Mouse (Mus musculus) stomach, embryonic 15.5 days (tissue): ENCODE measurements around the gene Ccdc103. TPM values are rescaled to one million over a fixed set of nuclear protein-coding genes. Genes with fewer than 3 reads are reported as not detected.

Experiments used
- ATAC-seq: fragments of 200-750 bp; cut with Nextera tagmentation; 2 replicates; pipeline ENCODE4 v1.8.0; 2017; ENCODE audit warnings: low read depth, moderate number of reproducible peaks, moderate TSS enrichment; ENCODE audit not compliant: insufficient read depth, low FRiP score
- H3K27ac ChIP-seq: fragments of 300-500 bp; sonication (generic); 2 replicates; pipeline ENCODE4 v1.5.1; 2015; ENCODE audit warnings: mild to moderate bottlenecking, inconsistent platforms
- H3K27me3 ChIP-seq: fragments of 300-500 bp; sonication (generic); replicated peaks from 2 replicates; pipeline ENCODE4 v1.6.1; 2015; ENCODE audit warnings: inconsistent platforms
- H3K36me3 ChIP-seq: fragments of 300-500 bp; sonication (generic); 2 replicates; pipeline ENCODE4 v1.6.1; 2015; ENCODE audit warnings: inconsistent platforms
- H3K4me1 ChIP-seq: fragments of 300-500 bp; sonication (generic); 2 replicates; pipeline ENCODE4 v1.6.1; 2015; ENCODE audit warnings: inconsistent platforms
- H3K4me2 ChIP-seq: fragments of 300-500 bp; sonication (generic); 2 replicates; pipeline ENCODE4 v1.6.1; 2015; ENCODE audit warnings: mild to moderate bottlenecking, inconsistent platforms
- H3K4me3 ChIP-seq: fragments of 300-500 bp; sonication (generic); replicated peaks from 2 replicates; pipeline ENCODE4 v1.5.1; 2015; ENCODE audit warnings: inconsistent platforms
- H3K9ac ChIP-seq: fragments of 300-500 bp; sonication (generic); 2 replicates; pipeline ENCODE4 v1.6.1; 2015; ENCODE audit warnings: inconsistent platforms
- H3K9me3 ChIP-seq: fragments of 300-500 bp; sonication (generic); 2 replicates; pipeline ENCODE4 v1.6.1; 2016; ENCODE audit warnings: inconsistent platforms
- WGBS: fragments of 180-500 bp; shearing (Covaris S2); methylation state at CpG from one replicate; pipeline ENCODE4 v1.1.7; 2015; 5-methylcytosine and 5-hydroxymethylcytosine counted together
- polyA plus RNA-seq: library from polyadenylated mRNA; unstranded; fragments of >200 nt; fragmentation: Nextera tagmentation; extraction: Ambion mirVana; gene quantifications from 2 replicates; pipeline ENCODE4 v1.2.1, GENCODE M21; 2015

Ccdc103 gene
- polyA plus RNA-seq, 1 experiment from 2014 or later = 1.1 TPM

DNA sequence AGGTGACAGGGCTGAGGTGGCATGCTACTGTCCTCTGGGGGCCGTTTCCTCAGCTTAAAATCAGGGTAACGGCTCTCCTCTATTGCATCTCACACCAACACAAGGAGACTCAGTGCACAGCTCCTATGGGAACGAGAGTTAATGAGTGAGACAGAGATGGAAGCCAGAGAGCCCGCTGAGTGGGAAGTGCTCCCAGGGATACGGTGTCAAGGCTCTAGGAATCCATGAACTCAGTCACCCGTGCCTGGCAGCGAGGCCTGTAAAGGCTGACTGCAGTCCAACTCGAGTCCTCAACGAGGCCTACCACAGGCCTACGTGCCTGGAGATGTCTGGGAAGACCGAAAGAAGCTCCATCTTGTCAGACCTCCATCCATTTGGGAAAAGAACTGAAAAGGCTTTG is 22.1 kb upstream of the Ccdc103 start:
- WGBS = 95% methylated on average over 11 of the region's 11 CpGs
- Histone ChIP-seq H3K9ac (no peak overlapping the region), H3K27me3 (no peaks in the 10 kb centered on the region), H3K4me1 (no peaks in the 10 kb centered on the region), H3K9me3 (no peaks in the 10 kb centered on the region), H3K4me3 (no peak overlapping the region), H3K4me2 (no peak overlapping the region), H3K36me3 (peaks cover 54% of the 10 kb centered on the region), H3K27ac (no peak overlapping the region)
- no peak for ATAC-seq

DNA sequence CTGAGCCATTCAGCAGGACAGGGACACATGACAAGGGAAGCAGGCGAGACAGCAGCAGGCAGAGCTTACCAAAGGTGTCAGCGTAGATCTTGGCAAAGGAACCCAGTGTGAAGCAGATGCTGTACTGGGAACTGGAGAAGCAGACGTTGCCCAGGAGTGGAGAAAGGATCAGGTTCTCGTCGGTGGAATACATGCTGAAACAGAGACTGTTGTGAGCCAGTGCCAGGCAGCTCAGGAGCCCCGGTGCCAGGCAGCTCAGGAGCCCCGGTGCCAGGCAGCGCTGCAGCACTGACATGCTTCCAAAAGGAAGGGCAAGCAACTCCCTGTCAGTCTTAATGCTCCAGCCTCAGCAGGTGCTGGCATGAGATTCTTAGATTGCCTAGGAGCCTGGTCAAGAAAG is 21.1 kb upstream of the Ccdc103 start:
- no peak overlapping the region for H3K27ac ChIP-seq
- no peak overlapping the region for H3K4me2 ChIP-seq
- WGBS = 92% methylated on average over 8 of the region's 8 CpGs
- no peaks in the 10 kb centered on the region for H3K4me1 ChIP-seq
- H3K4me3 ChIP-seq = no peak overlapping the region
- H3K9ac ChIP-seq = no peak overlapping the region
- no peak for ATAC-seq
- no peaks in the 10 kb centered on the region for H3K27me3 ChIP-seq
- H3K9me3 ChIP-seq = no peaks in the 10 kb centered on the region
- H3K36me3 ChIP-seq = peaks cover 48% of the 10 kb centered on the region

DNA sequence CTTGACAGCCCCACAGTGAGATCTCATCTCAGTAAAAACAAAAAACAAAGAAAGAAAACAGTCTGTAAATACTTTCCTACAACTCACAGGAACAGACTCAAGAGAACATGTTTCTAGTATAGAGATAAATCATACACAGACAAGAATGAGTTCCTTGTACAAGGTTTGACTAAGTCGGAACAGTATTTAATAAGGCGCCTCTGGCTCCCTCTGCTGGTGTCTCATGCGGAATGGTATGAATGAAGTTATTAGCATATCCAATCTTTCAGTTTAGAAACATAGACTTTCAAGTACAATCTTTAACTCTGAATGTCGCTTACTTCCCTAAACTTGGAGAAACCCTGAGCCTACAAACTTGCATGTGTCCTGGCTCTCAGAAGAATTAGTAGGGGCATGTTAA is 16.7 kb upstream of the Ccdc103 start:
- H3K9ac ChIP-seq = no peak overlapping the region
- no peaks in the 10 kb centered on the region for H3K4me1 ChIP-seq
- WGBS = 26% methylated on average over 4 of the region's 4 CpGs
- no peak overlapping the region for H3K4me3 ChIP-seq
- peaks cover 39% of the 10 kb centered on the region for H3K36me3 ChIP-seq
- H3K27me3 ChIP-seq = no peaks in the 10 kb centered on the region
- no peaks in the 10 kb centered on the region for H3K9me3 ChIP-seq
- no peak overlapping the region for H3K4me2 ChIP-seq
- no peak overlapping the region for H3K27ac ChIP-seq
- no peak for ATAC-seq

DNA sequence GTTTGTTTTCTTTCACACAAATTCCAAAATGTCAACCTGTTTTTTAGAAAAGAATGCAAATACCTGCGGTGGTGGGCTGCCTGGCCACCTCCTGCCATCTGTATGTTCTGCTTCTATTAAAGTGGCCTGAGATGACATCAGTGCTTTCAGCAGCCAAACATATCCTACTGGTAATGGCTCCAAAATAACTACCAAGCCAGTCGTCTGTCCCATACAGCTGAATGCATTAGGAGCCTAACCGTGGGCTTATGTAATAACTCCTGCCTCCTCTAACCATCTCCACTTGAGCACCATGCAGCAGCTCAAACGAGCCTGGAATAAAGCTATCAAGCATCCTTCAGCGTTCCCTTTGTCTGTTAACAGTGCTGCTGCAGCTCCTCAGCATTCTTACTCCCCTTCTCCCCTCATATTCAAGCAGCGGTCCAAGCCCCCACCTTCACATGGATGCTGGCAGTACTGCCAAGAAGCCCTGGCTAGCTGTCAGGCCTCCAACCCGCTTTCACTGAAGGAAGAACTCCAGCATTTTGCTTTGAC is 6.1 kb upstream of the Ccdc103 start:
- ATAC-seq = no peak
- Histone ChIP-seq H3K27ac (no peak overlapping the region), H3K4me1 (0 out of 2 replicates have a peak, but pooled peaks cover 8% of the 10 kb centered on the region), H3K9ac (no peak overlapping the region), H3K4me2 (no peak overlapping the region), H3K27me3 (no peaks in the 10 kb centered on the region), H3K9me3 (no peaks in the 10 kb centered on the region), H3K4me3 (no peak overlapping the region), H3K36me3 (peaks cover 19% of the 10 kb centered on the region)
- WGBS = 90% methylated on average over 7 of the region's 7 CpGs

DNA sequence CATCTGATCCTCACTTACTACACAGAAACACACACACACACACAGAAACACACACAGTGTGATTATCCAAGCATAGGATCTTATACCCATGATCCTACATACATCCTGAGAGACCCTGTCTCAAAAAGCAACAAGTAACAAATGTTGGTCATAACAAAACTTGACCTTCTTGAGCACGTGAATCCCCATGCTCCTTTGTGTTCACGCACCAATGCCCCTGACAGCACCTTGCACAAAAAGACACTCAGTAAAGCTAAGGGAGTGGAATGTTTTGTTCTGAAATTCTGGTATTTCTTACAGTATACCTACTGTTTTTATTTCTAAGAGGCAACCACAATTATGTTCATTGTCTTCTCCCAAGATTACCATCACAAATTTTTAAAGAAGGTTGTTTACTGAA is 1.4 kb upstream of the Ccdc103 start:
- H3K4me3 ChIP-seq = no peak overlapping the region
- no peaks in the 10 kb centered on the region for H3K27me3 ChIP-seq
- no peak overlapping the region for H3K27ac ChIP-seq
- H3K9me3 ChIP-seq = no peaks in the 10 kb centered on the region
- ATAC-seq = no peak
- H3K9ac ChIP-seq = no peak overlapping the region
- 83% methylated on average over 2 of the region's 2 CpGs for WGBS
- H3K36me3 ChIP-seq = peaks cover 10% of the 10 kb centered on the region; the same call in 1 of the 2 replicates
- H3K4me2 ChIP-seq = peak overlapping the region; percentile 79
- H3K4me1 ChIP-seq = 0 out of 2 replicates have a peak, but pooled peaks cover 17% of the 10 kb centered on the region

DNA sequence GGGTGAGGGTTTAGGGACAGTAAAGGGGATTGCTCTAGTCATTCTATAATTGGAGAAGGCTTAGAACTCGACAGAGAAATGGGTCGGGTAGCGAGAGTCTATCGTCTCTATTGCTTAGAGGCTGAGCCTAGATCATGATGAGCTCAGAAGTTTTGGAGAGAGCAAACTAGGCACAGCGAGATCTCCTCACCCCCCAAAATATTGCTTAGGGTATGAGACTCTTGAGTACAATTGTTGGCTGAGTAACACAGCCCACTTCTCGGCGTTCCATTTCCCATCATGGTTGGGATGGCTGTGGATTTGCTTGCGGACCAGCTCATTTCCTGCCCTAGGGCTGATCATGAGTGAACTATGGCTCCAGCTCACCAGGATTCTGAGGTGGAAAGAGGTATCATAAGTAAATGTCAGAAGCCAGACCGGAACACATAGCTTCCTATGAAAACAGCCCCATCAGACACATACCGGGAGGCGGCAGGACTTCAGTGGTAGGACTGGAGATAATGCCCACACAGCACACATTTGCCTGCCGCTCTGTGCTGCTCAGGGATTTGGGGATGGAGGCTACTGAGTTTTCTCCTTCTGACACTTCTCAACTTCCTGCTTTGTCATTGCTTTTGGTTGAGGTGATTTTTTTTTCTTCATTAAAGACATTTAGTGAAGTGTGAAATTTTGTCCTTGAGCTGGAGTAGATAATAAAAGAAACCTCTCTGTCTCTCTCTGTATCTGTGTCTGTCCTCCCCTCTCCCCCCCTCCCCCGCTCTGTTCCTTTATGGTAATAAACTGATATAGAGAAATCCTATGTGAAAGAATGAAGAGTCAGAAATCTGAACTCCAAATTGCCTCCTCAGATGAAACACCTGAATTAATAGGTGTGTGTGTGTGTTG is 552 bp downstream of the Ccdc103 start:
- no peaks in the 10 kb centered on the region for H3K9me3 ChIP-seq
- H3K27me3 ChIP-seq = 0 out of 2 replicates have a peak, but pooled peaks cover 2% of the 10 kb centered on the region
- 16% methylated on average over 13 of the region's 13 CpGs for WGBS
- H3K36me3 ChIP-seq = peaks cover 1% of the 10 kb centered on the region; the same call in 1 of the 2 replicates
- peak overlapping the region; percentile 89; the same call in 1 of the 2 replicates for H3K27ac ChIP-seq
- H3K4me2 ChIP-seq = peak overlapping the region; percentile 79
- no peak for ATAC-seq
- H3K4me1 ChIP-seq = 0 out of 2 replicates have a peak, but pooled peaks cover 17% of the 10 kb centered on the region
- H3K9ac ChIP-seq = peak overlapping the region; percentile 80; the same call in 1 of the 2 replicates
- H3K4me3 ChIP-seq = peak overlapping the region; percentile 81

DNA sequence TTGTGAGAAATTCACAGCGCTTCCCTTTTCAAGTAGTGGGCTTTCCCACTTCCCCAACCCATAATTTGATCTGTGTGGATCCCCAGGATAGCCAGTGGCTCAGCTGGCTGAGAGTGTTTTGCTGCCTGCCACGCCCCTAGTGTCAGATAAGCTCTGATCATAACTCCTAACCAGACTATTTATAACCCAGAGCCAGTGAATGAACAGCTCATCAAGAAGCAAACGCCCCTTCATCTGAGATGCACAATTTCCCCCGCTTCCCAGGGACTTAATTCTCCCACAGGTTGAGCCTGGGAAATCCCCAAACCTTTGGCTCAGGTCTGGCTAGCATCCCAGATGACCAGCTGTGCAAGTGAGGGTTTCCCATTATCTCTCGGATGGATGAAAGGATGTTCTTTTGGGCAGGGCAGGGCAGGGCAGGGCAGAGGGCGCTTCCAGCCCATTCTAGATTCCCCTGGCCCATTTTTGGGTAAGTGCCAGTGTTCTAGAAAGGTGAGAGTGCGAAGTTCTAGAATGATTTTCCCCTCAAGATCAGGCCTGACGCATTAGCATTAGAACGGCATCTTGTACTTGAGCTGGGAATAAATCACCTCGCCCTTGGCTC is 3.7 kb downstream of the Ccdc103 start, which contains the start of gene Fam187a:
Fam187a (plus strand) TSS at position 554 of the 604 bp plus-strand sequence.
- no peak within 1 kb of the TSS for H3K9ac ChIP-seq

DNA sequence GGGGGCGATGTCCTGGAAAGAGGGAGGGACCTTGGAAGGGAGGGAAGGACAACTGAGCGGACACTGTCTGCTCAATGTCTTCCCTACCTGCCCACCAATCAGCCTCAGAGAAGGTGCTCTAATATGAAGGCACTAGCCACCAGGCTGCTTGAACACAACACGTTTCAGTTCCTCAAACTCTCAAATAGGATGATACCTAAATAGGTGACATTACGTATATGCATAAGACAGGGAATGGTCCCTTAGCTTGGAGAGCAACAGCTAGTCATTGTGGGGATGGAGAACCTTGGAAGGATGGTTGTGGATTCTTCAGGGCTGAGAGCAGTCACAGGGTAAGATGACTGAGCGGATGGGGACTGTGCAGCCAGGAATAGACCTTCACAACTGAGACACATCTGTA is 6.4 kb downstream of the Ccdc103 start:
- no peaks in the 10 kb centered on the region for H3K36me3 ChIP-seq
- H3K27me3 ChIP-seq = peaks cover 12% of the 10 kb centered on the region; the same call in 1 of the 2 replicates
- WGBS = 76% methylated on average over 5 of the region's 5 CpGs
- H3K4me1 ChIP-seq = no peaks in the 10 kb centered on the region
- H3K9ac ChIP-seq = no peak overlapping the region
- no peak overlapping the region for H3K27ac ChIP-seq
- H3K9me3 ChIP-seq = no peaks in the 10 kb centered on the region
- H3K4me3 ChIP-seq = no peak overlapping the region
- H3K4me2 ChIP-seq = no peak overlapping the region
- ATAC-seq = no peak

More for the DNA sequence above, 3.7 kb downstream of the Ccdc103 start, which contains the start of gene Fam187a:
- Histone ChIP-seq H3K9me3 (no peaks in the 10 kb centered on the region), H3K27ac (no peak within 1 kb of the TSS), H3K36me3 (no peaks in the 10 kb centered on the region), H3K4me1 (0 out of 2 replicates have a peak, but pooled peaks cover 11% of the 10 kb centered on the region), H3K4me3 (no peak within 1 kb of the TSS), H3K4me2 (no peak within 1 kb of the TSS), H3K27me3 (peaks cover 8% of the 10 kb centered on the region; the same call in 1 of the 2 replicates)
- no peak for ATAC-seq
- WGBS = 53% methylated on average over 10 of the region's 10 CpGs

DNA sequence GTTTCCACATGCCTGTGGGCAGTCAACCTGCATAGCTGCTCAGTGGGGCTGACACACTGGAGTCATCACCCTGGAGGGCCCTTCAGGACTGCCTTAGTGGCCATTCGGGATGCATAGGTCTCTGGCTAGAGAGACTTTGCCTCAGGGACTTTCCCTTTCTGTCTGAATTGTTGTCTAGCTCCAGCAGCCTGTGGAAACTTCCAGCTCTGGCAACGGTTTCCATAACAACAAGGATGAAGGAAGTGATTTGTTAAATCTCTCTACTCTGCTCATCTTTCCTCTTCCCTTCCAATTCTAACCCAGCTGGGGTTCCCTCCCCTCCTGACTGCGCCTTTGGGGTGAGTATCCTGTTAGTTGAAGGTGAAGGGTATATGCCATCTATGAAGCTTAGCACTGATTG is 7.1 kb downstream of the Ccdc103 start:
- H3K4me3 ChIP-seq = no peak overlapping the region
- no peak for ATAC-seq
- no peak overlapping the region for H3K4me2 ChIP-seq
- H3K27me3 ChIP-seq = peaks cover 12% of the 10 kb centered on the region; the same call in 1 of the 2 replicates
- H3K9ac ChIP-seq = no peak overlapping the region
- WGBS = 67% methylated on average over 3 of the region's 3 CpGs
- no peaks in the 10 kb centered on the region for H3K9me3 ChIP-seq
- H3K4me1 ChIP-seq = peaks cover 2% of the 10 kb centered on the region; the same call in 1 of the 2 replicates
- no peaks in the 10 kb centered on the region for H3K36me3 ChIP-seq
- H3K27ac ChIP-seq = no peak overlapping the region

DNA sequence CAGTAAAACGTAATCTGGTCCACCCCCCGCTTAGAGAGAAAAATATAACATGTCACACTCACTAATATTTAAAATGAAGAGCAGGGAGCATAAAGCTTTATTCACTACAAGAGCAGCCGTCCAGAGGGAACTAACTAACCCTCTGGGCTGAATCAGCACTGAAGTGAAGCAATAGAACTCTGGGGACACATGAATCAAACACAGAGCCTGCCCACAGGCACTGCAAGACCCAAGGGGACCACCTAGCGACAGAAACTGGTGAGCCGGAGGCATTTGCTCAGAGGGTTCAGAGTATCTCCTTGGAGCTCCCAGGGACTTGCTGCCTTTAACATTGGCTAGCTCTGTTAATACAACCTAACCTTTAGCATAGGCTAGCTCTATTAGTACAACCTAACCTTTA is 9.1 kb downstream of the Ccdc103 start:
- no peaks in the 10 kb centered on the region for H3K36me3 ChIP-seq
- H3K9me3 ChIP-seq = no peaks in the 10 kb centered on the region
- H3K9ac ChIP-seq = no peak overlapping the region
- no peak for ATAC-seq
- 74% methylated on average over 5 of the region's 5 CpGs for WGBS
- no peak overlapping the region for H3K4me3 ChIP-seq
- no peak overlapping the region for H3K27ac ChIP-seq
- H3K4me2 ChIP-seq = no peak overlapping the region
- H3K27me3 ChIP-seq = peaks cover 12% of the 10 kb centered on the region; the same call in 1 of the 2 replicates
- H3K4me1 ChIP-seq = peaks cover 8% of the 10 kb centered on the region; the same call in 1 of the 2 replicates

DNA sequence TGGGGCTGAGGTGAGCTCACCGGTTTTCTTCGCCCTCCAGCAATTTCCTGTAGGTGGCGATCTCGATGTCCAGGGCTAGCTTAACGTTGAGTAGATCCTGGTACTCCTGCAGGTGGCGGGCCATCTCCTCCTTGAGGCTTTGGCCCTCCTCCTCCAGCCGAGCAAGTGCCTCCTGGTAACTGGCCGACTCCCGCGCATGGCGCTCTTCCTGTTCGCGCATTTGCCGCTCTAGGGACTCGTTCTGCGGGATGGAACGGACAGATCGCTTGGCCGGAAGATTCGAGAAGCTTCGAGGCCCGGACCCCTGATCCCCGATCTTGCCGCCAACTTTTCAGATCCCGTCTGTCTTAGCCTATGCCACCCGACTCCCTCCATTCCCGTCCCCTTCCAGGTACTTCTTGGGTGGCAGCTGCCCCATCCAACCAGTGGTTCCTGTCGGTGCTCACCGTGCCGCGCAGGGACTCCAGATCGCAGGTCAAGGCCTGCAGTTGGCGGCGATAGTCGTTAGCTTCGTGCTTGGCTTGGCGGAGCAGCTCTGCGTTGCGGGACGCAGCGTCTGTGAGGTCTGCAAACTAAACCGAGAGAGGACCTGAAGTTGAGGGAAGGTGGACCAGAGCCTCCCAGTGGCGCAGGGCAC is 12.1 kb downstream of the Ccdc103 start:
- Histone ChIP-seq H3K4me1 (peaks cover 10% of the 10 kb centered on the region; the same call in 1 of the 2 replicates), H3K27me3 (peaks cover 16% of the 10 kb centered on the region), H3K27ac (no peak overlapping the region), H3K9me3 (no peaks in the 10 kb centered on the region), H3K4me3 (peak overlapping the region; percentile 45), H3K4me2 (peak overlapping the region; percentile 83), H3K36me3 (no peaks in the 10 kb centered on the region), H3K9ac (peak overlapping the region; percentile 37)
- ATAC-seq = peak; percentile 81
- WGBS = 3% methylated on average over 43 of the region's 43 CpGs
